Mouse (Mus musculus) midbrain, embryonic 11.5 days (tissue): Measurements from ENCODE around the gene Tbc1d9. TPM values are rescaled to one million over a fixed set of nuclear protein-coding genes. Genes with fewer than 3 reads are reported as not detected.
A peak's percentile ranks its signal among the peaks of the same experiment; 100 is the strongest.

Source experiments
- ATAC-seq: fragments of 200-750 bp; cut with Nextera tagmentation; 2 replicates; pipeline ENCODE4 v1.8.0; 2017; ENCODE audit warnings: moderate TSS enrichment, moderate library complexity; ENCODE audit not compliant: low FRiP score
- DNase-seq: peaks from one replicate; pipeline ENCODE4 v3.0.0; 2015; ENCODE audit warnings: low spot score; ENCODE audit errors: missing footprints
- H3K27ac ChIP-seq: fragments of 300-500 bp; sonication (generic); 2 replicates; pipeline ENCODE4 v1.5.1; 2014; ENCODE audit warnings: low read depth, low read length
- H3K27me3 ChIP-seq: fragments of 300-500 bp; sonication (generic); 2 replicates; pipeline ENCODE4 v1.6.1; 2014; ENCODE audit warnings: mild to moderate bottlenecking, low read length, moderate library complexity, mixed read lengths; ENCODE audit not compliant: control insufficient read depth, insufficient read depth
- H3K36me3 ChIP-seq: fragments of 300-500 bp; sonication (generic); 2 replicates; pipeline ENCODE4 v1.6.1; 2014; ENCODE audit warnings: mild to moderate bottlenecking, low read length, moderate library complexity, mixed read lengths; ENCODE audit not compliant: control insufficient read depth, insufficient read depth
- H3K4me1 ChIP-seq: fragments of 300-500 bp; sonication (generic); 2 replicates; pipeline ENCODE4 v1.6.1; 2014; ENCODE audit warnings: low read length; ENCODE audit not compliant: control insufficient read depth, insufficient read depth
- H3K4me2 ChIP-seq: fragments of 300-500 bp; sonication (generic); 2 replicates; pipeline ENCODE4 v1.6.1; 2014; ENCODE audit warnings: mild to moderate bottlenecking, moderate library complexity
- H3K4me3 ChIP-seq: fragments of 300-500 bp; sonication (generic); 2 replicates; pipeline ENCODE4 v1.5.1; 2014; ENCODE audit warnings: low read depth, low read length
- H3K9ac ChIP-seq: fragments of 300-500 bp; sonication (generic); 2 replicates; pipeline ENCODE4 v1.6.1; 2014; ENCODE audit warnings: low read length
- H3K9me3 ChIP-seq: fragments of 300-500 bp; sonication (generic); 2 replicates; pipeline ENCODE4 v1.6.1; 2016; ENCODE audit warnings: low read length; ENCODE audit not compliant: control insufficient read depth
- WGBS: fragments of 180-500 bp; shearing (Covaris S2); extraction: QIAGEN DNeasy Blood & Tissue Kit; methylation state at CpG from one replicate; pipeline ENCODE4 v1.1.7; 2014; 5-methylcytosine and 5-hydroxymethylcytosine counted together
- polyA plus RNA-seq: library from polyadenylated mRNA; unstranded; fragments of >200 nt; fragmentation: Nextera tagmentation; extraction: Ambion mirVana; gene quantifications from 2 replicates; pipeline ENCODE4 v1.2.1, GENCODE M21; 2014

Gene Tbc1d9
- polyA plus RNA-seq, 1 experiment from 2014 or later: 11.3 TPM

DNA sequence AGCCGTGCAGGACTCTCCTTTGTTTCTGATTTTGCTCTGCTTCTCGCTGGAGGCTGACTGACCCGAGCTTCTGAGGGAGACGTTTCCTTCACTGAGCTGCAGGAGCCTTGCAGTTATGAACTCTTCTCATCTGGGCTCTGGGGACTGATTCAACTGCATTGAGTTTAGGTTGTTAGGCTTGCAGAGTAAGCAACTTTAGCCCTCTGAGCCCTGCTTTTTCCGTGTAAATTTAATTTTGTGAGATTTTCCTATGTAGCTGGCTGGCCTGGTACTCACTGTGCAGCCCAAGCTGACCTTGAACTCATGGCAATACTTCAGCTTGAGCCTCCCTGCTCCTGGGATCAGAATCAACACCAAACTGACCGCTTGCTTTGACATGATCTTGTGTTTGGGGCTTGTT is 5.7 kb downstream of the Tbc1d9 start:
- 41% methylated on average over 6 of the region's 6 CpGs for WGBS
- H3K9ac ChIP-seq: no peak overlapping the region
- DNase-seq: peak; percentile 89
- no peaks in the 10 kb centered on the region for H3K27me3 ChIP-seq
- H3K4me1 ChIP-seq: peaks cover 14% of the 10 kb centered on the region
- H3K9me3 ChIP-seq: no peaks in the 10 kb centered on the region
- no peak overlapping the region for H3K4me3 ChIP-seq
- H3K36me3 ChIP-seq: no peaks in the 10 kb centered on the region
- no peak overlapping the region for H3K27ac ChIP-seq
- H3K4me2 ChIP-seq: no peak overlapping the region
- no peak for ATAC-seq

DNA sequence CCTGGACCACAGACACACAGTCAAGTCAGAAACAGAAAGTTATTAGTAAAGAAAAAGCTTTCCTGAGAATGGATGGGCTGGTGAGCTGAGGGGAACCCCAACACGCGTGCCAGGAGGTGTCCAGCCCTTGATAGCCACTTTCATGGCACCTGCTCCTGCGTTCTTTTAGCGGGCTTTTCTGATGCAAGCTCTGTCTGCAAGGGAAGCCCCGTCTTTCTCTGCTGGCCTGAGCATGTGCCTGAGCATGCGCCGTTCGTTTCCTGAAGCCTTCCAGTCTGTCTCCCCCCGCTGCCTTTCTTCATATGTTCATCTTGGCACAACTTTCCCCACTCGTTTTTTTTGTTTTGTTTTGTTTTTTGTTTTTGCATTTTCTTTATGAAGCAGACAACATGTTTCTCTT is 10.5 kb downstream of the Tbc1d9 start:
- no peaks in the 10 kb centered on the region for H3K9me3 ChIP-seq
- DNase-seq (no peak), ATAC-seq (no peak)
- H3K27me3 ChIP-seq: no peaks in the 10 kb centered on the region
- no peaks in the 10 kb centered on the region for H3K36me3 ChIP-seq
- H3K4me2 ChIP-seq: no peak overlapping the region
- 72% methylated on average over 10 of the region's 10 CpGs for WGBS
- H3K4me3 ChIP-seq: no peak overlapping the region
- peaks cover 40% of the 10 kb centered on the region for H3K4me1 ChIP-seq
- peak overlapping the region; percentile 32; the same call in 1 of the 2 replicates for H3K27ac ChIP-seq
- peak overlapping the region; percentile 20; the same call in 1 of the 2 replicates for H3K9ac ChIP-seq

DNA sequence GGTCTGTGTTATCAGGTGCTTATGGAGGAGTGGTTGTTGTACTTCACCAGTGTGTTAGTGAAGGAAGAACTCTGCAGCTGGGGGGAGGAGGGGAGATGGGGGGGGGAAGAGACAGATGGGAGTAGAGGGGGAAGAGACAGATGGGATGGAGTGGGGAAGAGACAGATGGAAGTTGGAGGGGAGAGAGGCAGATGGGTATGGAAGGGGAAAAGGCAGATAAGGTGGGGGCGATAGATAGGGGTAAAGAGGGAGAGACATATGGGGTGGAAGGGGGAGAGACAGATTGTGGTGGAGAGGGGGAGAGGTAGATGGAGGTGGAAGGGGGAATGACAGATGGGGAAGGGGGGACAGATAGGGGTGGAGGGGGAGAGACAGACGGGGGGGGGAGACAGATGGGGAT is 11.6 kb downstream of the Tbc1d9 start:
- 44% methylated on average over 2 of the region's 2 CpGs for WGBS
- peaks cover 40% of the 10 kb centered on the region for H3K4me1 ChIP-seq
- no peak overlapping the region; the same call in 1 of the 2 replicates for H3K9ac ChIP-seq
- H3K27me3 ChIP-seq: no peaks in the 10 kb centered on the region
- H3K4me3 ChIP-seq: no peak overlapping the region
- peak overlapping the region; percentile 73 for H3K27ac ChIP-seq
- H3K36me3 ChIP-seq: no peaks in the 10 kb centered on the region
- no peaks in the 10 kb centered on the region for H3K9me3 ChIP-seq
- H3K4me2 ChIP-seq: peak overlapping the region; percentile 23; the same call in 1 of the 2 replicates
- no peak for DNase-seq
- peak; percentile 53 for ATAC-seq

DNA sequence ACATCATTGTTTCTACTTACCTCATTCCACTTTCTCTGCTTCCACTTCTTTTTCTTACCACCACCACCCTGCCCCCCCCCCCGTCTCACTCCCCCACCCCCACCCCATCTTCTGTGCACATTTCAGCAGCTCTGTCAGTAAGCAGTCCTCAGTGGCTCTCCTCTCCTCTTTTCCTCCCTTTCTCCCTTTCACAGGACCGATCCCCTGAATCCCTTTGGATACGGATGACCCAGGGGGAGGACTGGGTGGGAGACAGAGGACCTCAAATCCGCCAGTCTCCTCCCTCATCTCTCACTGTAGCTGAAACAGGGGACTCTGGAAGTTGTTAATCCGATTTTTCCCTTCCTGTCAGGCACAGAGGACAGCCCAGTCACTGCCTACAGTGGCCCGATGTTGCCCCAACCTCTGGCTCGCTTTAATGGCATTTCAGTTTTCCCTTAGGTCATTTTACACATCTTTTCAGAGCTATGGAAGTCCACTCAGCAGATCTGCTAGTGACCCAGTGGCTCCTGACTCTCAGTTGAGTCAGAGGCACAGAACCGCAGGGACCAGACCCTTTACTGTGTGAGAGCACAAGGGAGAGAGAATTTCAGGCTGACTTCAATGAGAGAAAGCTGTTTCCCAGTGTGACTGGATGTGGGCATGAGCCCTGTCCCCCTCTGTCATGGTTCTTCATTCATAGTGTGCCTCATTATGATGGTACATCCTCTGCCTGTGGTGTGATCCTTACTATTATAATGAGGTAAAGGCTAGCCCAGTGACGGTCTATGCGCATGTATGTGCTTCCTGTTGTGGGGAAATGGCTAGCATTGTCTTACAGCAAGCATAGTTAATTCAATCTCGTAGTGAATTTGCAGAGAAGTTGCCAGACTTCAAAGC is 12.4 kb downstream of the Tbc1d9 start:
- no peak overlapping the region for H3K4me3 ChIP-seq

DNA sequence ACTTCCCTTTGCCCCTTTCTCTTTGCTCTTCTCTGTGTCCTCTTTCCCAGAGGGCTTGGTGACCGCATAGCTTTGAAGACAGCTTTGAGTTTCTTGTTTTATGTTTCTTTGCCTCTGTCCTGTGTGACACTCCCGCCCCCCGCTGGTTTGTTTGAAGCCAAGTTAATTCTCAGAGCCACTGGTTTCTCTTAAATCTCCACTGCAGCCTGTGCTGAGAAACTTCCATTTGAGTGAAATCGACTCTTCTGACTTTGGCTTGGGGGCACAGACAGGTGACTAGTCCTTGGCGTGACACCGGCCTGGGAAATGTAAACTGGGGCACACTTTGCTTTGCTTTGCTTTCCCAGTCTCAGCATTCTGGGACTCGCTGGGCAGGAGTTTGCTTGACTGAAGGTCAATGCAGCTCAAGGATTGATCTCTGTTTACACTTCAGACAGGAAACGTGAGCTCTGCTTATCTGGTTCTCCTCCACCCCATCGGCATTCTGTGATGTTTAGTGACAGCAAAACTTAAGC is 13.1 kb downstream of the Tbc1d9 start:
- no peak overlapping the region for H3K9ac ChIP-seq
- no peak overlapping the region for H3K4me3 ChIP-seq
- peak overlapping the region; percentile 14; the same call in 1 of the 2 replicates for H3K4me2 ChIP-seq
- peak; percentile 93 for DNase-seq
- H3K9me3 ChIP-seq: no peaks in the 10 kb centered on the region
- 3% methylated on average over 9 of the region's 9 CpGs for WGBS
- ATAC-seq: peak; percentile 64
- H3K27me3 ChIP-seq: no peaks in the 10 kb centered on the region
- no peaks in the 10 kb centered on the region for H3K36me3 ChIP-seq
- peaks cover 40% of the 10 kb centered on the region for H3K4me1 ChIP-seq
- H3K27ac ChIP-seq: peak overlapping the region; percentile 73

More for the DNA sequence above, 12.4 kb downstream of the Tbc1d9 start:
- DNase-seq (peak; percentile 93), ATAC-seq (peak; percentile 64)
- 6% methylated on average over 11 of the region's 11 CpGs for WGBS
- Histone ChIP-seq H3K9ac (peak overlapping the region; percentile 6; the same call in 1 of the 2 replicates), H3K36me3 (no peaks in the 10 kb centered on the region), H3K27me3 (no peaks in the 10 kb centered on the region), H3K9me3 (no peaks in the 10 kb centered on the region), H3K4me1 (peaks cover 40% of the 10 kb centered on the region), H3K4me2 (peak overlapping the region; percentile 23; the same call in 1 of the 2 replicates), H3K27ac (peak overlapping the region; percentile 73)

DNA sequence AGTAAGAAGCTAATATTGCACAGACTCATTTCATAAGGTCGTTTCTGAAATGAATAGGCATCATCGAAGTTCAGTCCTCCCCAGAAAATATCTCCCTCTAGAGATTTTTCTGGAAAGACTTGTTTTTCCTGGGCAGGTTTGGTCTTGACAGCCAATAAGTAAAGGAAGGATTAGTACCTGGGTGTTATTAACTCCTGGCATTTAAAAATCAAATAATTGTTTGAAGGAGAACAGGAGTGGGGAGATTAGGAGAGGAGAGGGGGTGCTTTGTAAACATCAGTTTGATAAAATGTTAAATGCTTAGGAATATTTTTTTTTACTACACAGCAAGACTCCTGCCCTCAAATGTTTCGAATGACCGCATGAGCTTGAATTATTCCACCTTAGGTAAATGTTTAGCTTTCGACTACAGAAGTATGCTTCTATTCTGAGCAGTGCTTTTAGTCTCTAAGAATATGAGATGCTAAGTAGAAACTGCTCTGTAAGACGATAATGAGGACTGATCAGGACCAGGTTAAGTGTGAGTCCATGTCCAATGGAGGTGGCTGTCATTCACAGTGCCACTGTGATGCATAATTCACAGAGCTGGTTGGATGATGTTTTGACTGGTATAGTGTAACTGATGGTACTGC is 16.8 kb downstream of the Tbc1d9 start:
- Histone ChIP-seq H3K27ac (no peak overlapping the region), H3K9me3 (no peaks in the 10 kb centered on the region), H3K4me1 (peaks cover 25% of the 10 kb centered on the region), H3K27me3 (no peaks in the 10 kb centered on the region), H3K4me3 (no peak overlapping the region), H3K9ac (no peak overlapping the region), H3K4me2 (no peak overlapping the region), H3K36me3 (no peaks in the 10 kb centered on the region)
- WGBS: 86% methylated on average over 6 of the region's 6 CpGs
- DNase-seq: no peak
- ATAC-seq: no peak

DNA sequence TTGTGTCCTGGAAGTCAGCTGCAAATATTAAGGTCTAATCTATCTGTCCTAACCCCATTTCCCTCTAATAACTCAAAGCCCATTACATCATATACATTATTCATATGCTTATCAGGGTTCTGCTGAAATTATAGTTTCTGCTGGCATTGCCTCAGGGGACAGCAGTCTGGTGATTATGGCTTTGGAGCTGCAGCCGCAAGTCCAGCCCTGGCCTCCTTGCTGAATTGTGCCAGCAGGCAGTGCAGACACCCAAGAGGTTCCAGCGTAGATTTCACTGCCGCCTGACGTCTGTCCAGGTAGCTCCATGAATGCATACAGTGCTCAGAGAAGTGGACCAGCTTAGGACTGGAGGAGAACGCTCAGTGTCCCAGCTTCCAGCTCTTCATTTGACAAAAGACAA is 17.6 kb downstream of the Tbc1d9 start:
- Histone ChIP-seq H3K4me3 (no peak overlapping the region), H3K9ac (no peak overlapping the region), H3K4me1 (peaks cover 17% of the 10 kb centered on the region), H3K27ac (no peak overlapping the region), H3K27me3 (no peaks in the 10 kb centered on the region), H3K36me3 (no peaks in the 10 kb centered on the region), H3K9me3 (no peaks in the 10 kb centered on the region), H3K4me2 (no peak overlapping the region)
- WGBS: 67% methylated on average over 5 of the region's 5 CpGs
- ATAC-seq: no peak
- DNase-seq: no peak

DNA sequence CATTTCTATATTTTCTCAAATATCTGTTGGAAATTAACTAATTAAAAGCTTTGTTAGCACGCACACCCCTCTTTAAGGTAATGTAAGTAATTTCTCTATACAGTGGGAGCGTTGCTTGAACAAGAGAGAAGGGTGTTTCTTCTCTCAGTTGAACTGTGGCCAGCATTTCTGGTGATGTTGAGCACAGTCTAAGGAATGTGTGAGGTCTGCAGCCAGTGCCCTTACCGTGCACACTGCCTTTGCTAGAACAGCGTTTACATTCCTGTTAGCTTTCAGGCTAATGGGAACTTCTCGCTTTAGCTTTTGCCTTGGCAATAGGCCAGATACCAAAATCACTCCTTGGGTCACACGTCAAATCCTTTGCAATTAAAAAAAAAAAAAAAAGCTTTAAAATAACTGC is 21.2 kb downstream of the Tbc1d9 start:
- WGBS: 77% methylated on average over 6 of the region's 6 CpGs
- no peak overlapping the region for H3K9ac ChIP-seq
- DNase-seq: no peak

More for the DNA sequence above, 21.2 kb downstream of the Tbc1d9 start:
- H3K27me3 ChIP-seq: no peaks in the 10 kb centered on the region
- H3K4me3 ChIP-seq: no peak overlapping the region
- no peak overlapping the region for H3K4me2 ChIP-seq
- H3K36me3 ChIP-seq: no peaks in the 10 kb centered on the region
- no peak overlapping the region for H3K27ac ChIP-seq
- no peaks in the 10 kb centered on the region for H3K9me3 ChIP-seq
- ATAC-seq: no peak
- no peaks in the 10 kb centered on the region; the same call in 1 of the 2 replicates for H3K4me1 ChIP-seq
